Mouse (Mus musculus) intestine, embryonic 15.5 days (tissue): Measurements from ENCODE around the gene Rnf227. TPM values are rescaled to one million over a fixed set of nuclear protein-coding genes. Genes with fewer than 3 reads are reported as not detected.
A peak's percentile ranks its signal among the peaks of the same experiment; 100 is the strongest.

Experiments
- ATAC-seq: fragments of 200-750 bp; cut with Nextera tagmentation; 2 replicates; pipeline ENCODE4 v1.8.0; 2017; ENCODE audit warnings: moderate TSS enrichment, moderate library complexity
- H3K27ac ChIP-seq: fragments of 300-500 bp; sonication (generic); 2 replicates; pipeline ENCODE4 v1.5.1; 2015; ENCODE audit warnings: mild to moderate bottlenecking, inconsistent platforms
- H3K27me3 ChIP-seq: fragments of 300-500 bp; sonication (generic); replicated peaks from 2 replicates; pipeline ENCODE4 v1.6.1; 2015; ENCODE audit warnings: inconsistent platforms
- H3K36me3 ChIP-seq: fragments of 300-500 bp; sonication (generic); 2 replicates; pipeline ENCODE4 v1.6.1; 2015; ENCODE audit warnings: inconsistent platforms
- H3K4me1 ChIP-seq: fragments of 300-500 bp; sonication (generic); replicated peaks from 2 replicates; pipeline ENCODE4 v1.6.1; 2015; ENCODE audit warnings: inconsistent platforms
- H3K4me2 ChIP-seq: fragments of 300-500 bp; sonication (generic); replicated peaks from 2 replicates; pipeline ENCODE4 v1.6.1; 2015; ENCODE audit warnings: mild to moderate bottlenecking, inconsistent platforms
- H3K4me3 ChIP-seq: fragments of 300-500 bp; sonication (generic); replicated peaks from 2 replicates; pipeline ENCODE4 v1.5.1; 2015; ENCODE audit warnings: inconsistent platforms
- H3K9ac ChIP-seq: fragments of 300-500 bp; sonication (generic); 2 replicates; pipeline ENCODE4 v1.6.1; 2015; ENCODE audit warnings: inconsistent platforms
- H3K9me3 ChIP-seq: fragments of 300-500 bp; sonication (generic); 2 replicates; pipeline ENCODE4 v1.6.1; 2016; ENCODE audit warnings: inconsistent platforms
- WGBS: fragments of 180-500 bp; shearing (Covaris S2); methylation state at CpG from one replicate; pipeline ENCODE4 v1.1.7; 2015; 5-methylcytosine and 5-hydroxymethylcytosine counted together
- polyA plus RNA-seq: library from polyadenylated mRNA; unstranded; fragments of >200 nt; fragmentation: Nextera tagmentation; extraction: Ambion mirVana; gene quantifications from 2 replicates; pipeline ENCODE4 v1.2.1, GENCODE M21; 2015

Gene Rnf227
- polyA plus RNA-seq, 1 experiment from 2014 or later = 10.9 TPM

GRCm38 (mm10) chr11:69375646-69376045 lies 35.4 kb downstream of the Rnf227 start:
- H3K4me3 ChIP-seq = no peak overlapping the region
- WGBS = 91% methylated on average over 4 of the region's 4 CpGs
- ATAC-seq = no peak
- H3K4me1 ChIP-seq = peaks cover 28% of the 10 kb centered on the region
- no peaks in the 10 kb centered on the region for H3K9me3 ChIP-seq
- H3K9ac ChIP-seq = no peak overlapping the region
- no peak overlapping the region for H3K27ac ChIP-seq
- no peak overlapping the region for H3K4me2 ChIP-seq
- H3K27me3 ChIP-seq = no peaks in the 10 kb centered on the region
- no peaks in the 10 kb centered on the region for H3K36me3 ChIP-seq

DNA sequence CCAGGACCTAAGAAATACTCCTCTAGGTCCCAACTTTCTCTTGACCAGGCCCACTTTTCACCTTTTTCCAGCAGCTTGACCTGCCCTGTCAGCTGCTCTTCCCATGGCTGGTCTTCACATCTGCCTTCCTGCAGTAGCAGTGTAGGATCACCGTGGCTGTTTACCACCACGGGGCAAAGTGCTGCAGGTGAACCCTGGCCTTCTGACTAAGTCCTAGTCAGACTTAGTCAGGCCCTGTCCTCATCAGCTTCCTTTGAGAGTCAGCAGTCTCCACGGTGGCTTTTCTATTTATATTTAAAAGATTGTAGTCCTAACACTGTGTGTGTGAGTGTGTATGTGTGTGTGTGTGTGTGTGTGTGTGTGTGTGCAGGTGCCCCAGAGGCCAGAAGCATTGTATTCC lies 37.5 kb downstream of the Rnf227 start:
- H3K27ac ChIP-seq = no peak overlapping the region
- no peak overlapping the region for H3K4me2 ChIP-seq
- 0 out of 2 replicates have a peak, but pooled peaks cover 8% of the 10 kb centered on the region for H3K4me1 ChIP-seq
- WGBS = 63% methylated on average over 3 of the region's 3 CpGs
- no peak overlapping the region for H3K4me3 ChIP-seq
- H3K9me3 ChIP-seq = no peaks in the 10 kb centered on the region
- H3K36me3 ChIP-seq = no peaks in the 10 kb centered on the region
- H3K9ac ChIP-seq = no peak overlapping the region
- peak; percentile 89 for ATAC-seq
- no peaks in the 10 kb centered on the region for H3K27me3 ChIP-seq

GRCm38 (mm10) chr11:69379600-69379999 lies 39.3 kb downstream of the Rnf227 start:
- no peaks in the 10 kb centered on the region for H3K9me3 ChIP-seq
- no peak for ATAC-seq
- 77% methylated on average over 3 of the region's 3 CpGs for WGBS
- no peaks in the 10 kb centered on the region for H3K36me3 ChIP-seq
- 0 out of 2 replicates have a peak, but pooled peaks cover 4% of the 10 kb centered on the region for H3K4me1 ChIP-seq
- H3K27ac ChIP-seq = no peak overlapping the region
- no peaks in the 10 kb centered on the region for H3K27me3 ChIP-seq
- H3K4me2 ChIP-seq = no peak overlapping the region
- H3K9ac ChIP-seq = no peak overlapping the region
- H3K4me3 ChIP-seq = no peak overlapping the region

GRCm38 (mm10) chr11:69381356-69381755 lies 41.1 kb downstream of the Rnf227 start:
- Histone ChIP-seq H3K4me2 (no peak overlapping the region), H3K4me1 (0 out of 2 replicates have a peak, but pooled peaks cover 4% of the 10 kb centered on the region), H3K9me3 (no peaks in the 10 kb centered on the region), H3K4me3 (no peak overlapping the region), H3K27ac (no peak overlapping the region), H3K9ac (no peak overlapping the region), H3K27me3 (no peaks in the 10 kb centered on the region), H3K36me3 (no peaks in the 10 kb centered on the region)
- no peak for ATAC-seq
- 84% methylated on average over 6 of the region's 6 CpGs for WGBS

DNA sequence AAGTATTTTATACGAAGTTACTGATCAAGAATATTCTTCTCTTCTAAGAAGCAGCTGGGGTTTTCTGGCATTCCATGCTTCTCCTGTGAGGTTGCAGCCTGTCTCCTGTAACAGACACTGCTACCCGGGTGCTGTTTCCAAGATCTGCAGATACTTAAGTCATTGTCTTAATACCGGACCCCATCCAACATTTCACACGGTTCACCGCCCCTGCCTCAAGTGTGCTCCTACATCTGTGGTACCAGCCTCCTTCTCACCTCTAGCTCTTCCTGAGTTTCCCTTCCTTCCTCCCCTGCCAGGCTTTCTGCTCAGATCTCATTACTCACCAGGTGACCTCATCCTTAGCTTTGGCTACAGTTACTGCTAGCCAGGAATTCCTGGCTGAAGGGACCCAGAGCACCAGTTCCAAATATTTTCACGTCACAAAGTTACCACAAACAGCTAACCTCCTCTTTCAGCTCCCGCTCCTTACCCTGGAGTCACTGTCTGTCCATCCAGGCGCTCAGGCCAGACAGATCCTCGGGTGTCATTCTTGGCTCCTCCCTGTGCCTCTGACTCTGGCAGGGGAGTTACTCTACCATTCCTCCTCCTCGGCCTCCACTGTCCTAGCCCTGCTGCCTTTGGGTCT lies 42.3 kb downstream of the Rnf227 start:
- H3K27me3 ChIP-seq = no peaks in the 10 kb centered on the region
- no peaks in the 10 kb centered on the region for H3K36me3 ChIP-seq
- no peak overlapping the region for H3K4me2 ChIP-seq
- no peaks in the 10 kb centered on the region for H3K9me3 ChIP-seq
- 60% methylated on average over 10 of the region's 10 CpGs for WGBS
- H3K4me3 ChIP-seq = no peak overlapping the region
- no peak for ATAC-seq
- H3K9ac ChIP-seq = no peak overlapping the region
- no peak overlapping the region for H3K27ac ChIP-seq
- 0 out of 2 replicates have a peak, but pooled peaks cover 2% of the 10 kb centered on the region for H3K4me1 ChIP-seq

DNA sequence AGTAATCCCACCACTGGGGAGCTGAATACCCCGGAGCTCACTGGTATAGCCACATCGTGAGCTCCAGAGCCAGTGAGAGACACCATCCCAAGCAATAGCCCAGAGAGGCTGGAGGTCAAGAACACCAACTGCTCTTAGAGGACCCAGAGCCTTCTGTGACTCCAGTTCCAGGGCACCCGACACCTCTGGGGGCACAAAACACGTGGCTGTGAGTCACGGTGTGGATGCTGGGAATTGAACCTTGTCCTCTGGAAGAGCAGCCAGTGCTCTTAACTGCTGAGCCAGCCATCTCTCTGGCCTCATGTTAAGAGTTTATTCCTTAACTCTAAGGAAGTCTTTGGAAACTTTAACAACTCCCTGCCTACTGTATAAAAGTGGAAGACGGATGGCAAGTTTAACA lies 44.7 kb downstream of the Rnf227 start:
- H3K9ac ChIP-seq = no peak overlapping the region
- no peaks in the 10 kb centered on the region for H3K36me3 ChIP-seq
- WGBS = 79% methylated on average over 6 of the region's 6 CpGs
- no peak overlapping the region for H3K27ac ChIP-seq
- H3K4me2 ChIP-seq = no peak overlapping the region
- H3K9me3 ChIP-seq = no peaks in the 10 kb centered on the region
- no peak overlapping the region for H3K4me3 ChIP-seq
- ATAC-seq = 0 out of 2 replicates have a peak, but pooled peaks have one; percentile 56
- H3K27me3 ChIP-seq = no peaks in the 10 kb centered on the region
- H3K4me1 ChIP-seq = no peaks in the 10 kb centered on the region

DNA sequence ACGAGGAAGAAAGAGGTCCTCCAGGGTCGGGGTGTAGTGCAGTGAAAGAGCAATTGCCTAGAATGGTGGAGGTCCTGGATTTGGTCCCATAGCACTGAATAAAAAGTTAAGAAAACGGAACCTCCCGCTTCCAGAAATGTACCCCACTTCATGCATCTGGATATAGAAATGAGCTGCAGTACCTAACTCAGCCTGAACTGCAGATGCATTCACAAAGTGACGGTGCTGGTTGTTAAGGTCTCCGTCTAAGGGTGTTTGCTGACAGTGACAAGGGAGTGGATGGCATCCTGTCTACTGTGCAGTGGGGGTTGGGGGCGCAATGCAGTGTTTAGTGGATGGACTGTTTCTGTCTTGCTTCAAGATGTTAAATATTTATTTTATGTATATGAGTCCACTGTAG lies 46.5 kb downstream of the Rnf227 start:
- Histone ChIP-seq H3K9me3 (no peaks in the 10 kb centered on the region), H3K9ac (no peak overlapping the region), H3K4me2 (no peak overlapping the region), H3K4me3 (no peak overlapping the region), H3K27me3 (no peaks in the 10 kb centered on the region), H3K36me3 (no peaks in the 10 kb centered on the region), H3K4me1 (no peaks in the 10 kb centered on the region), H3K27ac (no peak overlapping the region)
- 67% methylated on average over 7 of the region's 7 CpGs for WGBS
- ATAC-seq = no peak

GRCm38 (mm10) chr11:69388680-69389079 lies 48.4 kb downstream of the Rnf227 start:
- H3K27ac ChIP-seq = no peak overlapping the region
- no peak overlapping the region for H3K4me2 ChIP-seq
- no peaks in the 10 kb centered on the region for H3K4me1 ChIP-seq
- H3K36me3 ChIP-seq = no peaks in the 10 kb centered on the region
- no peak for ATAC-seq
- WGBS = 97% methylated on average over 4 of the region's 4 CpGs
- H3K9ac ChIP-seq = no peak overlapping the region
- no peaks in the 10 kb centered on the region for H3K27me3 ChIP-seq
- no peak overlapping the region for H3K4me3 ChIP-seq
- H3K9me3 ChIP-seq = no peaks in the 10 kb centered on the region

GRCm38 (mm10) chr11:69389531-69390399 lies 49.5 kb downstream of the Rnf227 start:
- Histone ChIP-seq H3K27me3 (no peaks in the 10 kb centered on the region), H3K4me1 (peaks cover 3% of the 10 kb centered on the region; the same call in 1 of the 2 replicates), H3K9ac (no peak overlapping the region), H3K9me3 (no peaks in the 10 kb centered on the region), H3K36me3 (no peaks in the 10 kb centered on the region), H3K4me2 (no peak overlapping the region), H3K4me3 (no peak overlapping the region), H3K27ac (no peak overlapping the region)
- WGBS = 63% methylated on average over 14 of the region's 14 CpGs
- no peak for ATAC-seq

- no peaks in the 10 kb centered on the region for H3K36me3 ChIP-seq
- peaks cover 3% of the 10 kb centered on the region; the same call in 1 of the 2 replicates for H3K4me1 ChIP-seq
- no peaks in the 10 kb centered on the region for H3K9me3 ChIP-seq
- H3K4me3 ChIP-seq = no peak overlapping the region
- no peak overlapping the region for H3K4me2 ChIP-seq
- 50% methylated on average over 10 of the region's 10 CpGs for WGBS
- no peak overlapping the region for H3K9ac ChIP-seq
- ATAC-seq = 0 out of 2 replicates have a peak, but pooled peaks have one; percentile 18
- no peak overlapping the region for H3K27ac ChIP-seq
- H3K27me3 ChIP-seq = no peaks in the 10 kb centered on the region
Measured at GRCm38 (mm10) chr11:69390400-69391034, 50.3 kb downstream of the Rnf227 start.
